Mouse (Mus musculus) cerebellum, postnatal 14 days (tissue): ENCODE data around the gene Negr1.

Experiments
- DNase-seq, 2 experiments: peaks; one replicate each; pipeline ENCODE4 v3.0.0; 2021; ENCODE audit warnings: mixed read lengths in 2 of 2

Gene Negr1

DNA sequence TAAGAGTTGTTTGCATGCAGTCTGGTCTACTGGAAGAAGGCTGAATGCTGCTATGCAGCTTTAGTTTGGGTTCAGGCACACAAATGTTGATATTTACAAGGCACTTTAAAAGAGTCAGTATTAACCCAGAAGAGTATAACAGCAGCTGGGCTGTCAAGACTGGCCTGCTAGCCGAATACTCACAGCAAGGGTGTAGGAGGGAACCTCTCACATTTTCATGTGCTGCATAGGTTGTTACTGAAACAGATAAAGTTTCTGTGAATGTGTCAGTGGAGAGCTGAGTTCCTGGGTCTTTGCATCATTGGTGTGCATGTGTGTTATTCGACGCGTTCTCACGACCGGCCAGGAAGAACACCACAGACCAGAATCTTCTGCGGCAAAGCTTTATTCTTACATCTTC lies 237.6 kb downstream of the Negr1 start:
- DNase-seq, result no peak

DNA sequence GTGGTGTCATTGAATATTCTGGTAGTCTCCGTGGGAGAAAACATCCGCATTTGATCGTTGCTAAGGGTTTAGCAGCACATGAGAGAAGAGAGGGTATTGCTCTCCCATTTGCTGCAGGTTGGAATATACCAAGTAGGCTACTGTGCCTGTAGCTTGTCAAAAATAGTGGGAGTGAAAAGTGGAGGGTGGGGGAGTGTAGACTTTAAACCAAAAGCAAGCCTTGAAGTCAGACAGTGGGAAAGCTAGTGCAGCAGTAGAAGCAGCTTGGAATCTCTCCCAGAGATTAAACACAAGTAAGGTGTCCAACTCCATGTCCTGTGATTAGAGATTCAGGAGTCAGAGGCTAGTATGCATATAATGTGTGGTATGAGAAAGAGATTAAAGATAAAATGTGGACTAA lies 248.2 kb downstream of the Negr1 start:
- no peak for DNase-seq

DNA sequence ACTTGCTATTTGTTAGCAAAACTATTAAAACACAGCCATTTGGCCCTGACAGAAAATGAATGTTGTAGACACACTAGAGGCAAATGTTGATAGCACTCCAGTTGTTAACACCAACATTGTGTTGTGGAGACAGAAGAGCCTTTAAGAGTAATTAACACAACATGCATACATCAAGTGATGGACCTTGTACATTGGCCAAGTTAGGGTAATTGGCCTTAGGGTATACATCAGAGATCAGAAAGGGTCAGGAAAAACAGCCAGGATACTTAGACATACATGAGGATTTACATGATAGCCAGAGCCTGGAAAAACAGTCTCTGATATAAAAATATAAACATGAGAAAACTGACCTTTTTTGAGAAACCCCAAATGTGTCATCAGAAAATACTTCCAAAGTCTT lies 255.3 kb downstream of the Negr1 start:
- DNase-seq, result no peak

DNA sequence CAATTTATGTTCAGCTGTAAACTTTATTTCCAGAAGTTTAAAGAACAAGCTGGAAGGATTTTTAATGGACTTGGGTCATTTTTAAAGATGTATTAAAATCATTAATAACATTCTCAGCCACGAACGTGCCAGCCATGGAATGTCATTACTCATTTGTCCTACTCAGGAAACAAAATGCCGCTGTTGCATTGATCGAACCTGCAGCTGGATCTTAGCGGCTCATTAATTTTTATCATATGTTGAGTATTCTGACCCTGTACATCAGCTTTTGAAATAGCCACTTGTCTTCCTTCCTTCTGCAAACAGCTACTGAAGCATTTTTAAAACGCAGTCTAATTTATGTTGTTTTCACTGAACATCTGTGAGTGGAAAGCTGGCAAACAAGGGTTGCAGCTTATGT lies 255.9 kb downstream of the Negr1 start:
- no peak for DNase-seq

DNA sequence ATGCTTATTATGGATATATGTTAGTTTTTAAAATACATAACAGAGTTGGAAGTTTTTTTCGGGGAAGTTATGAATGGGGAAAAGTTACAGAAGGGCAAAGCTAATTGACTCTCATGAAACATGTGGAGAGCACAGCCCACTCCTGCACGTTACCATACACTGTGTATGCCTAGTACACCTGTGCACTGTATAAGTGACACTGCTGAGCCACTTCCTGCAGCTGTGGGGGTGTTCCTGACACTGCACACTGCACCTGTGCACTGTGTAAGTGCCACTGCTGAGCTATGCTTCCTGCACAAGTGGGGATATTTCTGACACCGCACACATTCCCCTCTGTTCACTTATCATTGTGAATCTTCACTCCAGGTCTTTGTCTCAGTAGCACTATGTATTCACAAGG lies 261.4 kb downstream of the Negr1 start:
- no peak for DNase-seq

DNA sequence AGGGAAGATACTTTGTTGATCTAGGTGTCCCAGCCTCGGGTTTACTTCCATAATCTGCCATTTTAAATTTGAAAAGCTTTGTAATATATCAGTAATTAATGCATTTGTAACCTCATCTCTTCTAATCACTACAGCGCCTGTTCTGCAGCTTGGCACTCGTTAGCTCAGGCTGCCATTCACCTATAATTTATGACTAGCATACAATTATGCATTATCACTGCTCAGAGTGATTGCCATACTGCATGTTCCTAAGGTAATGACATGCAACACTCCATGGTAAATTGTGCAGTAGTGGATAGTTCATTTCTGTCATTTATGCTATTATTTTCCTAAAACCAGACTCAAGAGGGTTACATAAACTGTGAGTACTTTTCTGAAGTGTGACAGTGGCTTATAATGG lies 272.3 kb downstream of the Negr1 start:
- no peak for DNase-seq

DNA sequence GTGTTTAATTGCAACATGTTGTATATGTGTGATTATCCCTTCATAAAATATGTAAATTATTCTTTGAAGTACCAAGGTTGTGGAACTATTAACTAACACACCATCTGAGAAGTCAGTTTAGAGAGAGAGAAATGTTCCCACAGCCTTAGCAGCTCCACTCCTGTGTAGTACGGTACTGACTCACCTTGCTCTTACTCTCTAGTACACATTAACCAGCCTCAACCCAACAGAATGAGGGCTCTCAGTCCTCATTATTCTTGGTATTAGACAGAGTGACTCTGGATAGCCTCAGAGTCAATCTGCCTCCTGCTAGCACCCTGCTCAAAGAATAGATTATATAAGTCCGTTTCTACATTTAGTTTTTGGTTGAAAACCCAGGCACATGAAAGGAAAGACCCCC lies 277.0 kb downstream of the Negr1 start:
- no peak for DNase-seq

DNA sequence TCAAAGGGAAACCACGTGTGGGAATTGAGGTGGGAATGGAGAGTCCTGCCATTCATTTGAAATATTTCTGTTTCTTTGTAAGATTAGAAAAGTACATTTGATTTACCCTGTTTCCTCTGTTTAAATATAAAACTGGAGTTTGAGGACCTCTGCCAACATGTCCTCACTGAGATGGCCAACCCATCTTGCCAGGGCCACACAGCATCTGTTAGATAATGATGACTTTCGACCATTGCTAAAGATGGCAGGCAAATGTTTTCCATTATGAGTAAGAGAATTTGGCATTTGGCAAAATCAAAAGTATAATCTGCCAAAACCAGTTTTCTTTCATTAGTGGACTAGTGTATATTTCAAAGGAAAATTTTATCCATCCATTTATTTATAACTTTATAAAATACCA lies 286.8 kb downstream of the Negr1 start:
- no peak for DNase-seq

DNA sequence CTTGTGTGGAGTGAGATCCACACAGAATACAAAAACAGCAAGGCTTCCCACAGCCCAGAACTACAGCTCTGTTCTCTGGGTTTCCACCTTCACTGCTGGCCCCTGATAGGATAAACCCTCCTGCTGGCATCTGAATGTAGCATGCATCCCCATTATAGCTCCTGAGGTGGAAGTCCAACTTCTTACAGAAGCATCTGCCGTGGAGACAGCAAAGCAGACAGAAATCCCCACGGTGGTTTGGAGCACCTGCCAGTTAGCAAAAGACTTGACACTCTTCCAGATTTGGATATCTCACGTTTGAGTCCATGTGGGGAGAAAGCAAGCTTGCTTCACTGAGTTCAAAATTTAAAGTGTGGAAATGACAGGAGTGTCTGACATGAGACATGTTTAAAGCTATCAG lies 290.3 kb downstream of the Negr1 start:
- DNase-seq, result peak; percentile 45 to 66

DNA sequence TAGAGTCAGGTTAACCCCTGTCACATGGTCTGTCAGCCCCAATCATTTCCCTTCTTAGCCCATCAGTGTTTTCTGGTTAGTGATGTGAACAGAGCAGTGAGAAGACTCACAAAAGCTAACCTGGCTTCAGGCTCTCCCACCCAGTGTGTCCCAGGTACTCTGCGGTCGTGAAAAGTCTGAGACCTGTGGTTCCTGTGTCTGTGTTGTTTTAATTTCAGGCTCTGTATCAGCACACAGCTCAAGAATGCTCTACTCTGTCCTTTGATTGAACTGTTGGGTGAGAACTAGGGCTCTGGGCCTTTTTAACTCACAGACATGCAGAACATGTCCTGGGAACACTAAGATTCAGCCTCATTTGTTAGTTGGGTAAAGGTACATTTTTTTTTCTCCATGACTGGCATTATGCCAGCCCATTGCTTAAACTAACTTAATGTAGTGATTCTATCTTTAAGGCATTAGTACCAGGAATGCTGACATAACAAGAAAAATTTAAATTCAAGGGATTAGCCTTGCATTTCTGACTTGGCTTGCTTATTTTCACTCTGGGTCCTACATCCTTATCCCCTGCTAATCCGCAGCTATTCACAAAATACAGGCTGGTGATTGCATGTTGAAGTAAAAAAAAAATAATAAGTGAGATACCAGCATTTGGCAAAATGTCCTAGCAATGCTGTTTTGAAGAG lies 308.8 kb downstream of the Negr1 start:
- DNase-seq, result no peak

DNA sequence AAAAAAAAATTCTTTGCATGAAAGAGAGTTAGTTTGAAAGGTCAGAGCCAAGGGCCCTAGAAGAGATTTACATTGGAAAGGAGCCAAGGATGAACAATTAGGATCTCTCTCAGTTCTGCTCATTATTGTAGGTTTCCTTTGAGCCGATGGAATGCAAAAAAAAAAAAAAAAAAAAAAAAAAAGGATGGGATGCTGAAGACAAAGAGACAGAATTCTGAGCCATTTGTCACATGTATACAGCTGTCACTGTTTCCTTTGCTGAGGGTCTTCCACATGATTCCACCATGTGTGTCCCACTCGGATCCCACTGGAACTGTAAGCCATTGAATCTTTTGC lies 309.3 kb downstream of the Negr1 start:
- DNase-seq, result no peak

DNA sequence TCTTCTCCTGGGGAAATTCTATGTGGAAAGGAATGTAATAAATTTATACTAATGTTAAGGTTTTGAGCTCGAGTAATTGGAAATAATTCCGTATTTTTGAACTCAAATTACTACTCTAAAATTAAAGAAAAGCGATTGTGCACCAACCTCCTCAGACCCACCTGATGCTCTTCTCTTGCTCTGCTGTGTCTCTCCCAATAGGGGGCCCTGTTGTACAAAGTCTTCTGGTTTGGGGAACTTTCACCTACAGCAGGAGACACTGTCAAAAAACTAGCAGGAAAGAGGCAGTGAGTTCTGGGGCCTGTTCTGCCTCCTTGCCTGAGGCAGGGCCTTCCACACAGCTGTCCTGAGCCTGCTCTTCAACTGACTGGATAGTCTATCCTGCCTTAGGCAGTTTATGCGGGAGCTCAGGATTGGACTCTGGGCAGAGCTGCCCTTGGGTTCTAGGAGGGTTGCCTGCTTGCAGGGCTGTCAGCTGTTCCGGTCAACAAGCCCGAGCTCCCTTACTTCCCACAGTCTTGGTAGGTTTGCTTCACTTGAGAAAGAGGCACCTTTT lies 310.1 kb downstream of the Negr1 start:
- peak in 1 of 2 experiments; percentile 17 for DNase-seq

DNA sequence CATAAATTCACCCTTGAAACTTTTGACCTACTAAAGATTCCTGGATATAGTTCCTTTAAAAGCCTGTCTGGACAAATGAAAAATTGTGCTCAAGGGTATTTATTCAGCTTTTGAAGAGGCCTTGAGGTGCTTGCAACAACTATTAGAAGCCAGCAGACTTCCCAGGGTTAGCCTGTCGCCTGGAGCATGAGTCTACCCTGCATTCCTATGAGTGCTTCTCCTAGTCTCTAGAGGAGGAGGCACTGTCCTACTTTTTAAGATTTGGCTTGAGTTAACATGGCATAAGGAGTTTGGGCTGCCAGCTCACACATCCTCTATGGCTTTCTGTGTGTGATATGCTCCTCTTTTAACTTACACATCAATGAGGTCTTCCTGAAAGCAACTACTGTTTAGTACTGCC lies 315.0 kb downstream of the Negr1 start:
- DNase-seq, result peak in 1 of 2 experiments; percentile 13

DNA sequence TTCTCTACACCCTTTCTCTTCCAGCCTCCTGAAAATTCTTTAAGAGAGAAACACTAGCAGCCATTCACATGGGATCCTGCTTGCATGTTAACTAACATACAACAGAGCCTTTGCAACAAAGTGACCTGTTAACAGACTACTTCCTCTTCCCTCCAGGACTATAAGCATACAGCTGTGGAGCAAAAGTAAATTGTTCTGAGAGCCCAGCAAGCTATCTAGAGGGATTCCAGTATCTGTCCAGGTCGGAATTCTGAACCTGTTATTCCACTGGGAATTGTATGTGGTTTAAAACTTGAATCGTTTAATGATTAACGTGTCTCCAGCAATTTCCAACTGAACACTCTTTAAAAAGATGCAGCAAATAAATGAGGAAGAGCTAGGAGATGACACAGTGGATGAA lies 320.5 kb downstream of the Negr1 start:
- no peak for DNase-seq

DNA sequence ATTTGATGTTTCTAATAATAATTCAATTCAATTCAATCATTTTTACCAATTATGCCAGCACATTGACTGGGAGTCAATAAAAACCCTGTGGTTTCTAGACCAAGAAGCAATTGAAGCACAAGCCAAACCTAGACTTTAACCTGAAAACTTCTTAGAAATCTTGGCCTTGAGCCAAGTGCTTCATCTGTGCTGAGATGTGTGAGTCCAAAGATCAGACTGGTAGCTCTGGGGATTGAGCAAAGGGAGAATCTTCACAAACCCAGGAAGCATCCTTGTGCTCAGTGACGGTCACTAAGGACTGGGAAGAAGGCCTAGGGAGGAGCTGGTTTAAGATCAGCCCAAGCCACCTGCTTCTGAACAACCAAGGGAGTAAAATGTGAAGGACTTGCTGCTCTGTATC lies 322.3 kb downstream of the Negr1 start:
- peak in 1 of 2 experiments; percentile 26 for DNase-seq

DNA sequence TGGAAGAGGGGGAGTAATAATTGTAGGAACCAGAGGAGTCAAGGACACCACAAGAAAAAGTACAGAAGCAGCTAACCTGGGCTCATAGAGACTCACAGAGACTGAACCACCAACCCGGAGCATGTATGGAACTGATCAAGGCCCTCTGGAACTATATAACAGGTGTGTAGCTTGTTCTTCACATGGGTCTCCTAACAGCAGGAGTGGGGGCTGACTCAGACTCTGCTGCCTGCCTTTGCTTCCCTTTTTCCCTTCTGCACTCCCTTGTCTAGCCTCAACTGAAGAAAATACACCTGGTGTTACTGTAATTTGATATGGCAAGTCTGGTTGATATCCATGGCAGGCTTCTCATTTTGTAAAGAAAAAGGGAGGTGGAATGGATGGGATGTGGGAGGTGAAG lies 324.1 kb downstream of the Negr1 start:
- DNase-seq, result no peak

DNA sequence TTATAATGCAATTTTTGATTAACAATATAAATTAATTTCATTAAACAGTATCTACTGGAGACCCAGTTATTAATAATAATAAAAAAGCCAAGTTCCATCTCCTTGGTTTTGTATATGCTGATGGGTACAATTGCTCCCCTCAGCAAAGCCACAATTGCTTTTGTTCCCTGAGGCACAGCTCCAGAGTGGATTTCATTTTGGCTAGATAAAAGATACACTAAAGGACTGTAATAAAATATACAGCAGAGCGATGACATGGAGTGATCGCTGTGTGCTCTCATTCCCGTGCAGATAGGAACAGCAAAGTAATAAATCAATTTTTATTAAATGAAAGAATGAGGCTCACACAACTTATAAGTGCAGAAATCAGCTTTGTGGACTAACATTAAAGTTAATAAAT lies 325.3 kb downstream of the Negr1 start:
- no peak for DNase-seq

DNA sequence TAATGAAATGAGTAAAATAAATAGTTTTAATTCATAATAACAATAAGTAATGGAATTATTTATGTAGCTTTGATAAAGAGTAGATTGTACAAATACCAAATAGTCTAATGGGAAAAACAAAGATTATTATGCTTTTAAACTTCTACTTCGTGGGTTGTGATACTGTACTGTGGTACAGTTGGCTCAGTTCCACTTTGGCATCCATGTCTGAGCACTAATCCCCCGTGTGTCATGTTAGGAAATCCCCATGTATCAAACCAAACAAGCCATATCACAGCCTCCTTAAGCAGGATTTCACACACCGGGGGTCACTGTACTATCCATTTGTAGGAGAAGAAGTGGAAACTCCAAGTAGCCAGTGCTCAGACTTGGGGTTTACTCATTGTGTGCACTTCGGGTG lies 329.4 kb downstream of the Negr1 start:
- peak; percentile 34 to 56 for DNase-seq

DNA sequence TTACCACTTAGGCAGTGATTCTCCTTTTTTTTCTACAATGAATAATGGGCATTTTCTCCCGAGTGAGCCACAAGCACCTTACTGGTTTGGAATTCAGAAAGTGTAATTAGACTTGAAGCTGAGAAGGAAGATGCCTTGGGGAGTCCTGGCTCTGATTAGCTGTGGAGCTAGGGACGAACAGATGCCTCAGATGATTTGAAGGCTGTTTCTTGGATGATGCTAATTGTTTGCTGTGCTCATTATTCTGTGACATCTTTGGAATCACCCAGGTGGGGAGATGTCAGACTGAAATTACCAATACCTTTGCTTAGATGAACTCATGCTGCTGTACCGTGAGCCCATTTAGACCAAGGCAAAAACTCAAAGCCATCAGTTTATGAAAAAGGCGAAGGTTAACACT lies 333.7 kb downstream of the Negr1 start:
- peak; percentile 43 to 72 for DNase-seq

DNA sequence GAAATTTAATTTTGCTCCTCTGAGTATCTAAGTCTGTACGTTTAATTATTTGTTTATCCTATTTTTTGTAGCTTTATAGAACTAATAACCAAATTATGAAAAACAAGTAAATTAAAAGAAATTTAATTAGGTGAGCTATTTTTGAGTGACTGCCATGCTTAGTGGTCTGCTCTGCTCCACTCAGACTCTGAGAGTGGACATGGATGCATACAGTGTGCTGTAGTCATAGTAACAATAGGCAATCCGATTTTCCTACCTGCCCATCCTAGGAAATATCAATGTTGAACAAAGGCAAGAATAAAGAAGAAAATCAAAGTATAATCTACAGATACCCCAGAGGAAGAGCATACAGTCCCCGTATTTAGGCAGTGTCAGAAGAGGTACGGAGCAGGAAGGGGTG lies 334.5 kb downstream of the Negr1 start:
- no peak for DNase-seq

DNA sequence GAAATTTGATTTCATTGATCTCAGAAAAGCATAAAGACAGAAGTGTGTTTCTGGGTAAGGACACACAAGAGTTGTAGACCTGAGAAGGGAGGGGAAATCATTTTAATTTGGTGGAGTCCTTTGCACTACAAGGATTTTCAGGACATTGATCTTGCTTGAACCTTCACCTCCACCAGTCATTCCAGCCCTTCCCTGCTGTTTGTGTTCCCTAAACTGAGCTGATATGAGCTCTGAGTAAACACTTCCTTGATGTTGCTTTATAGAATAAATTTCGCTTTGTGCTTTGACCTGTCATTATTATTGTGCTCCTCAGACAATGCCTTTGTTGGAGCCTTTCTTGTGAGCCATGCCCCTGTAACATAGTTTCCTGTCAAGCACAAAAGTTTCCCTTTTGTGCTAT lies 335.0 kb downstream of the Negr1 start:
- no peak for DNase-seq

DNA sequence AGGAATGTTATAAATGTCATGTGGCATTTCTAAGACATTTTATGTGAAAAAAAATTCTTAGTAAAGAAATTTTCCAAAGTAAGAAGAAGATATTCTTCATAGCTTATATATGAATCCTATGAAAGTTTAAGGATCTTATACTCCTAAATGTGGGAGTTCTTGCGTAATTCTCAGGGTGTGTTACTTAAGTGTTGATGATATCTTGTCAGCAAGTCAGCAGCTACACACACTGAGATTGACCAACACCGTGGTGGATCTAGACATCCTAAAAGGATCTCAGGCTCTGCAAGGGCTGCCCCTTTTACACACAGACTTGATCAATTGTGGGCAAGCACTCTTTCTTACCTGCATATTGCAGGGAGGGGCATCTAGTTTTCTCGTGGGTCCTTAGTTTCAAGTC lies 339.5 kb downstream of the Negr1 start:
- no peak for DNase-seq

DNA sequence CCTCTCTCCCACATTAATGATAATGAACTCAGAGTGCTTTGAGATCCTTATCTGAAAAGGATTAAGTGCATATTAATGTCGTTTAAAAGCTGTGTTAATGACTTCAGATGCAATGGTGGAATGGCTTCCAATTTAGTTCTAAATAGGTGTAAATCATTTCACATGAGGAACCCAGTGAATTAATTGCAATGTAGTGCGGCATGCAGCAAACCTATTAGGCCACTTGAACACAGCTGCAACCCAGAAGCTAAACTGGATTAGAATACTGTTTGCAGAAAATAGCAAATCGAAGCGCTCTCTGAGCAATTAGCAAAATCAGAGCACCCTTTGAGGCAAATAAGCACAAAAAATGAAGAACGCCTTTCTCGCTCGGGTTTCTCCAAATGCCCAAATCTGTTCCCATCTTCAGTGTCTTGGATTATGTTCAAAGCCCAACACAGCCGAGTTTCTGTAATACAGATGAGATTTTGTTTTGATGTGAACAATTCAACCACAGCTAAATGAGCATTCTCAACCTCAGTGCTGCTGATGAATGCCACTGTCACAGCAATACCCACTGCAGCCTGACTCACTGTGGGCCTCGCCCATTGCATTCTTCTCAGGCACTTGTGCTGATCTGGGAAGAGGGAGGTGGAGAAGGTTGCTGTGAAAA lies 342.5 kb downstream of the Negr1 start:
- no peak for DNase-seq

DNA sequence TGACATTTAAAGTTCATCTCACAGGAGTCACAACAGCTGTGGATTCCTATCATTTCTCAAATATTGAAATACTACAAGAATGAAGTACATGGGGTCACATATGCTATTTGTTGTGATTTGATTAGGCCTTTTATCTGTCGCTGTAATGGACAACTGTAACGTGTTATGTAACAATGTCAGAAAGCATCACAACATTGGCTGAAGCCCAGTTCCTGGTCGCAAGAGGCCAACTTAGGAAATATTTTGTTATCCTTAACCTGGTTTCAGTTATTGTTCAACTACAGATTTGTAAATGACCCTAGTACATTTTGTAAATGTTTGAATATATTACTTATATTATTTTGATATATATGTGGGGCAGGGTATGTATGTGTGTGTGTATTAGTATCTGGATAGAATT lies 351.2 kb downstream of the Negr1 start:
- DNase-seq, result no peak

DNA sequence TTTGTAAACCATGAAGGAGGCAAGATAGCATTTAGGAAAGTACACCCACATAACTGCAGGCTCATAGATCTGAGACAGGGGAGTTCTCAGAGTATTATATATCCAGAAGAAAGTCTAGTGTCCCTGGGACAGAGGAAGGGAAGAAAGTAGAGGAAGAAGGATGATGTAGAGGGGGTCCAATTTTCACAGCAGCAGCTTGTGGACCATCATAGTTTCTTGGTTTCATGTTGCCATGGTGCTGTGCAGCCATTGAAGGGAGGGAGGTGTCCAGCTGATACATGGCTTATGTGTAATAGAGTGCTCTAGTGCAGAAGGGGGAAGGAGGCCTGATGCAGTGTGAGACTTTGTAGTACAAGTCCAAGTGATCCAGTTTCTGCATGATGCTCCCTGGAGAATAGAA lies 359.8 kb downstream of the Negr1 start:
- no peak for DNase-seq
